Mouse (Mus musculus) brown adipose tissue, adult 24 weeks (tissue): ENCODE data around the gene Haus2. TPM values are rescaled to one million over a fixed set of nuclear protein-coding genes. Genes with fewer than 3 reads are reported as not detected.

Experiments used
- H3K27ac ChIP-seq: fragments of 200-500 bp; replicated peaks from 2 replicates; pipeline ENCODE4 v1.5.1; 2012; ENCODE audit warnings: low read depth, mild to moderate bottlenecking, low read length
- H3K4me1 ChIP-seq: fragments of 200-500 bp; 2 replicates; pipeline ENCODE4 v1.6.1; 2012; ENCODE audit warnings: low read length, mixed read lengths; ENCODE audit not compliant: control insufficient read depth, insufficient read depth, insufficient read length
- H3K4me3 ChIP-seq: fragments of 200-500 bp; 2 replicates; pipeline ENCODE4 v1.5.1; 2012; ENCODE audit warnings: low read depth, mild to moderate bottlenecking, low read length, moderate library complexity; ENCODE audit not compliant: insufficient read depth
- polyA plus RNA-seq: library from polyadenylated mRNA; stranded (reverse); fragments of >200 nt; gene quantifications from 2 replicates; pipeline ENCODE4 v1.2.4, GENCODE M21; 2012; ENCODE audit not compliant: missing spikeins, insufficient read depth, insufficient read length

Gene Haus2
- polyA plus RNA-seq, 1 experiment = 12.2 TPM

DNA sequence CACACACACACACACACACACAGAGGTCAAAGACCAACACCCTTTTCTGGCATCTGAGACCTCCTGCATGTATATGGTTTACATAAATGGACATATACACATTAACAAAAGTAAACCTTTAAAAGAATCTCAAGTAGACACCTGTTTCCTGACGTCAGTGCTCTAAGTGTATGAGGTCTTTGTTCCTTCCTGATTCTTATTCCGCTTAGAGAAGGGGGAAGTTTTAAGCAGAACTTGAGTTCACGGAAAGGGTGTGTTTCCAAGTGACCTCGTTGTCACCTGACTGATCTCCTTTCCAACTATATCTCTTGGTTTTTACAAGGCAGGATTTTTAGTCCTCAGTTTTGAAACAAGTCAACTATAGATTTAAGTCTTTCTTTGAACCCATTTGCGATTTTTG is 30.9 kb upstream of the Haus2 start:
- Histone ChIP-seq H3K27ac (peak overlapping the region; percentile 48; the same call in 1 of the 2 replicates), H3K4me3 (no peak overlapping the region), H3K4me1 (peaks cover 2% of the 10 kb centered on the region; the same call in 1 of the 2 replicates)

DNA sequence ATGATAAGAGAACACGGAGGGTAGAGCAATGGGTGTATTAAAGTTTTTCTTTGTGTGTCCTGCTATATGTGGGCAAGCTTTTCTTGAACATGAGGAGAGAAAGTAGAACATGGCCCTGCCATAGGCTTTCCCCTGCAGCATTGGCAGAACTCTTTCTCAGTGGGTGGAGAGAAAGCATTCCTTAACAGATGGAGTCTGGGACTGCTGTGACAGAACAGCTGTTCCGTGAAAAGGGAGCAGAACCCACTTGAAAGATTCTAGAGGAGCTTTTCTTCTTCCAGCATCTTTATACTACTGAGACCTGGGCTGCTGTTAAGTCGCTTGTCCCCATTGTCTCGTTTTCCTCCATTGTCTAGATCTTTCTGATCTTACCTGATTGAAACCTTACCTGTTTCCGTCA is 19.4 kb upstream of the Haus2 start:
- Histone ChIP-seq H3K4me1 (no peaks in the 10 kb centered on the region), H3K27ac (no peak overlapping the region), H3K4me3 (no peak overlapping the region)

DNA sequence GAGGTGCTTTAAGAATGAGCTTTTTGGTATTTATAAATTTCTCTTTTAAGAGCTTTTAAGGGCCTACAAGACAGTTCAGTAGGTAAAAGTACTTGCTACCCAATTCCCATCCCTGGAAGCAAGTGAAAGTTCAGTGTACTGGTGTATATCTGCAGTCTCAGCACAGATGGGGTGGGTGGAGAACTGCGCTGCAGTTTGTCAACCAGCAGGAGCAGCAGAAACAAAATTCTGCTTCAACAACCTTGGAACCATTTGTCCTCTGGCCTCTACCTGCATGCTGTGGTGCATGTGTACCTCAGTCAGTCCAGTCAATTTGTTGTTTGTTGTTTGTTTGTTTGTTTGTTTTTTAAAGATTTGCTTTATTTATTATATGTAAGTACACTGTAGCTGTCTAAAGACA is 17.0 kb upstream of the Haus2 start:
- Histone ChIP-seq H3K4me1 (no peaks in the 10 kb centered on the region), H3K27ac (no peak overlapping the region), H3K4me3 (no peak overlapping the region)

DNA sequence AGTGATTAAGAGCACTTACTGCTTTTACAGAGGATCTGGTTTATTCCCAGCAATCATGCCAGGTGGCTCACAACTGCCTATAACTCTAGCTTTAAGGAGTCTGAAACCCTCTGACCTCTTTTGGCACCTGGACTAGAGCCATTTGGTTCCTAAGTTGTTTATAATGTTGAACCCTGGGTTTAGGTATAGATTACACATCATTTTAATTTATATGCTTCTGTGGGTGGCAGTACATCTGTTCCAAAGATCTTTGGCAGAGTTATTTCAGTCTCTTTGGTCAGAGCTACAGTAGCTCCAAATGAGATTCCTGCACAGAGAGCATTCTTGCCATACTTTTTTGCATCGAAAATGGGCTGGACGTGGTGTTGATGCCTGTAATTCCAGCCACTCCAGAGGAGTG is 11.4 kb upstream of the Haus2 start:
- H3K27ac ChIP-seq = no peak overlapping the region
- no peak overlapping the region for H3K4me3 ChIP-seq
- H3K4me1 ChIP-seq = no peaks in the 10 kb centered on the region

DNA sequence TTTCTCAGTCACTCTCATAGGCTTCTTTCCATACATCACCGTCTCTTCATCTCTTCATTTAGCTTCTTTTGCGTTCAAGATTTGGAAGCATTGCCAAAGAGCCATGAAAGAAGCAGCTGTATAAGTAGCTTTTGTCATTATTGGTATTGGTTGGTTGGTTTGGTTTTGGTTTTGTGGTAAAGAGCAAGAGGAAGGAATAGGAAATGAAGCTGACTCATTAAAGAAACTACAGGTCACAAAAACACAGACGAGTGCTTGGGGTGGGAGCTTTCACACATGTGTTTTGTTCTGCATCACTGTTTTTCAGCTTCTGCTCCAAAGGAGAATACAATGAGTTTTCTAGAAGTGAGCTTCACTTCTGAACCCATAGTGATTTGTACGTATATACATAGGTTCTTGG is 9.7 kb upstream of the Haus2 start:
- no peaks in the 10 kb centered on the region for H3K4me1 ChIP-seq
- H3K27ac ChIP-seq = no peak overlapping the region
- no peak overlapping the region for H3K4me3 ChIP-seq

DNA sequence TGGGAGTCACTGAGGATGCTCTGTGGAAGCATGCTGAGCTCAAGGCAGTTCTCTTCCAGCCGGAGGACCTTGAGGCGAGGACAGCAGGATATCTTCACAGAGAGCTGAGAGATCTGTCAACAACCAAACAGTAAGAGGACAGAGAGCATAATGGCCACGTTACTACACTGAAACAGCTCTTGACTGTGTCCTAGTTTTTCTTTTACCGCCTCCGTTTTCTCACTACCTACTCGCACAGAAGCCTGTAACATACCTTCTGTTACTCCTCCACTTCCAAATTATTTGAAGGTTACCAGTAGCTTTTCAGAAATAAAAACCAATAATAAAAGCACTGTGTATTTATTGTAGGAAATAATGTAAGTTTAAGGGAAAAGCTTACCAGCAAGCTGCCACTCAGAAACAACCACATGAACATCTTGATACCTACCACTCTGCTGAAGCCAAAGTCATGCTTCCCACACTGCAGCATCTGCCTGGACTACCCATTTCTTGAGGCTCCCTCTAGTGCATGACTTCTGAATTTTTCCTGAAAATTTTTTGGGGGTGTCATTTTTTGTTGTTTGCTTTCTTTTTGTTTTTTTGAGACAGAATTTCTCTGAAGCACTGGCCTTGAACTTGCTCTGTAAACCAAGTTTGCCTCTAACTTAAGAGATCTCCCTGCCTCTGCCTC is 3.0 kb upstream of the Haus2 start:
- no peaks in the 10 kb centered on the region for H3K4me1 ChIP-seq
- H3K27ac ChIP-seq = no peak overlapping the region
- no peak overlapping the region for H3K4me3 ChIP-seq

DNA sequence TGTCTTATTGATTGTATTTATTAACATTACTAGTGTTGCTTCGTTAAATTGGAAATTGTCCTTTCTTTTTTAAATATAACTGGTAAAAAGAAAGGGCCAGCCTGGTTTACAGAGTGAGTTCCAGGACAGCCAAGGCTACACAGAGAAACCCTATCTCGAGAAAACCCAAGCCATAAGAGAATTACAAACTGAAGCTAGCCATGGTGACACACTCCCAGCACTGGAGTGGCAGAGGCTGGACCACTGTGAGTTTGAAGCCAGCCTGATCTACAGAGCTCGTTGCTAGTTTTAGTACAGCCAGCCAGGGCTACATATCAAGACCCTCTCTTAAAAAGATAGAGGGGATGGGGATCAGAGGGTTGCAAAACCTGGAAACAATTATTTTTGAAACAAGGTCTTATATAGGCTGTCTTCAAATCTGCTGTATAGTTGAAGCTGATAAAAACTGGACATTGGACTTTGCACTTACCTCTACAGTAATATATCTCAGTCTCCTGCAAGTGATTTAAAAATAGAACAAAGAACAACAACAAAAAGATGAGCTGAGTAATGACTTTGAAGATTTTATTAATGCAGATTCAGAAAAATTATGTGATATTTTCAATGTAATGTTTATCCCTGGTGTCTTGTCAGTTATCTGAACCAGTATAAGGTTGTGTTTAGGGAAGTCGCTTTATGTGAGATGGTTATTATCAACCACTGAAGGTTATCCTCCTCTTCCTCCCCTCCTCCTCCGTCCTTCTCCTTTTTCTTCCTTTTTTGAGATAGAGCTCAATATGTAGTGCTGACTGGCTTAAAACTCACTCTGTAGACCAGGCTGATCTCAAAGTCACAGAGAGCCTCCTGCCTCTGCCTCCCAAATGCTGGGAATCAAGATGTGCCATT is 7.3 kb downstream of the Haus2 start:
- Histone ChIP-seq H3K27ac (no peak overlapping the region), H3K4me1 (no peaks in the 10 kb centered on the region), H3K4me3 (no peak overlapping the region)

DNA sequence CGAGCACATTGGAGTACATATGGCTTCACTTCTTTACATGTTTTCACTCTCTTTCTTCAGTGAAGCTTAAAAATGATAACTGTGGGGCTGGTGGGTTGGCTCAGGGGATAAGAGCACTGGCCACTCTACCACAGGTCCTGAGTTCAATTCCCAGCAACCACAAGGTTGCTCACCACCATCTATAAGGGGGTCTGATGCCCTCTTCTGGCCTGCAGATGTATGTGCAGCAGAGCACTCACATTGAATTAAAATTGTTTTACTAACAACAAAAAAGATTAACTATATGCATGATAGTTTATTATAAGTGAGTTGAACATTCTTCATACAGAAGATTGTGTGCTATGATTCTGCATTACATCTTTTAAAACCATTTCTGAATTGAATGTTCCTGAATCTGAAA is 10.4 kb downstream of the Haus2 start:
- no peaks in the 10 kb centered on the region for H3K4me1 ChIP-seq
- no peak overlapping the region for H3K27ac ChIP-seq
- no peak overlapping the region for H3K4me3 ChIP-seq

DNA sequence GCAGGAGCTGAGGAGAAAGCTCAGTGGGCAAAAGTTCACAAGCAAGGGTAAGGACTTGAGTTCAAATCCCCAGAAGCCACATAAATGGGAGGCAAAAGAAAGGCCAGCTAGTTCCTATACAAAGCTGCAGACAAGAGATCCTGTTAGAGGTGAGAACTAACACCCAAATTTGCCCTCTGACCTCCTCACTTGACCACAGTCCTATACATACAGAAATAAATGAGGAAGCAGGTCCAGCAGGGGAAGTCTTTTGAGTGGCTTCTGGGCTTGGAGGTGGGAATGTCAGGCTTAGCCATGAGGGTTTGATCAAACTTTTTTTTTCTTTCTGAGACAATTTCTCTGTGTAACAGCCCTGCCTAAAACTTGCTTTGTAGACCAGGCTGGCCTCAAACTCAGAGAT is 13.7 kb downstream of the Haus2 start:
- Histone ChIP-seq H3K4me1 (no peaks in the 10 kb centered on the region), H3K27ac (no peak overlapping the region), H3K4me3 (no peak overlapping the region)

DNA sequence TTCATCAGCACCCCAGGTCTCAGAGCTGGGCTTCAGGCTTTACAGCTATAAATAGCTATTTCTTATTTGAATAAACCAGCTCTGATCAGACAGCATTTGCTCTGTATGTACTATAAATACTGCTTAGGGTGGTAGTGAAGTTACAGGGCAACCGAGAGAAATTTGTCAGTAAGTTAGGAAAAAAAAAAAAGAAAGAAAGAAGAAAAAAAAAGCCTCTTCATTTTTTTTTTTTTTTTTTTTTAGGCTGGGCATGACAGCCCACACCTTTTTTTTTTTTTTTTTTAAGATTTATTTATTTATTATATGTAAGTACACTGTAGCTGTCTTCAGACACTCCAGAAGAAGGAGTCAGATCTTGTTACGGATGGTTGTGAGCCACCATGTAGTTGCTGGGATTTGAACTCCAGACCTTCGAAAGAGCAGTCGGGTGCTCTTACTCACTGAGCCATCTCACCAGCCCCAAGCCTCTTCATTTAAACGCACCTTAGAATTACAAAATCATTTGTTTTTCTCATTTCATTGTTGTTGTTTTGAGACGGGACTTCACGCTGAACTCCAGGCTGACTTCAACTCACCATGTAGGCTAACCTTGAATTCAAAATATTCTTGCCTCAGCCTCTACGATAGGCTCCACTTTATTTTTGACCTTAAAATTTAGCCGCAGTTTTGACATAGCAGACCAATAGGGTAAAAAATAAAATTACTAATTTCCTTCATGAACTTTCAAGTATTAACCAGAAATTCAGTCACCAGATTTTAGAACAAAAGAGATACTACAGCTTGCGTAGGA is 19.1 kb downstream of the Haus2 start:
- Histone ChIP-seq H3K4me3 (peak overlapping the region; percentile 37), H3K4me1 (peaks cover 7% of the 10 kb centered on the region; the same call in 1 of the 2 replicates), H3K27ac (no peak overlapping the region)

DNA sequence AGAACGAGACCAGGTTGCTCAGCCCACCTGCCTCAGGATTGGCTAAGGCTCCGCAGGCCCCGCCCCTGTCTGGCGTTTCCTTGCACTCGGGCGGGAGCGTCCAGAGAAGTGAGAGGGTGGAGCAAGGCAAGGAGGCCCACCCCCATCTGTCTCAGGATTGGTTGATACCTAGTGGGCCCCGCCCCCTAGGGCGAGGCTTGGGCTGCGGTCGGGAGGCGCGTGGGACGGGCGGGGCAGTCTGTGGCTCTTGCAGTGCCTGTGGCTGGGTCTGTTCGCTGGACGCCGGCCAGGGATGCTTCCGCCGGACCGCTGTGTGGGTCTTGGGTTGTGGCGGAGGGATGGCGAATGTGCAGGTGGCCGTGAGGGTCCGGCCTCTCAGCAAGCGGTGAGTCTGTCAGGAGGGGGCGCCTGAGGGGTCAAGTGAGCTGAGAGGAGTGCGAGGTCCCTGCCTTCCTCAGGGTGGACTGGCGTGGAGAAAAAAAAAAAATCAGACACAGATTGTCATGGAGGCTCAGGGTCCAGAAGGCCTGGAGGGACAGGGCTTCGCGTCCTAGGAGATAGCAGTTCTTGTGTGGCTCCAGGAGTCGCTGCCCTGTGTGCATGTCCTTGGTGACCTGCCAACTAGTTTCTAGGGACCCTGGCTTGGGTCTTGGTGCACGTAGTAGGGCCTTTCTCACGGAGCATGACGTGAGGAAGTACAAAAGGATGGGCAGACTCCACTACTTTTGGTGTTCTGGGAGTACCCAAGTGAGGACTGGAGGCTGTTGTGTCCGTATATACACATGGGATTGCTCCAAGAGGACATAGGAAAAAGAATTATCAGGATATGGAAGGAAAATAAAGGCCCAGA is 19.9 kb downstream of the Haus2 start, which contains the start of gene Stard9:
TSS of gene Stard9 (plus strand) at position 236 of the 850 bp plus-strand sequence.
- peak within 1 kb of the TSS; percentile 33 for H3K27ac ChIP-seq

DNA sequence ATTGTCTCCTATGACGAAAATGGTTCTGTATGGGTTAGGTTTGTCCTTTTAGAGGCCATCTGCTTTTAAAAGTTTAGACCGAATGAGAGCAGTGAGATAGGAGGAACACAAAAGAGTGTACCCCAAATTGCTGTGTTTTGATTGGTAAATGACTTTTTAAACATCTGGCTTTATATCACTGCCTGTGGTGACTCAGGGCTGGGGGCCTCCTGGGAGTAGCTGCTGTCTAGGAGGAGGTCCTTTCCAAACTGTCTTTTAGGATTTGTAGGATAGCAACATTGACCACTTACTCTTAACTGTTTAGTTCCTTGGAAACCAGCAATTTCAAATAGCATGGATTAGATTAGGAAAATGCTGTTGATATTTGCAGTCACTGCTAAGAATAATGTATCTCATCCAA is 21.1 kb downstream of the Haus2 start:
- Histone ChIP-seq H3K4me1 (peaks cover 7% of the 10 kb centered on the region; the same call in 1 of the 2 replicates), H3K27ac (peak overlapping the region; percentile 33; the same call in 1 of the 2 replicates), H3K4me3 (peak overlapping the region; percentile 74)

More for the DNA sequence above, 19.9 kb downstream of the Haus2 start, which contains the start of gene Stard9:
- Histone ChIP-seq H3K4me3 (peak within 1 kb of the TSS; percentile 74), H3K4me1 (peaks cover 7% of the 10 kb centered on the region; the same call in 1 of the 2 replicates)

DNA sequence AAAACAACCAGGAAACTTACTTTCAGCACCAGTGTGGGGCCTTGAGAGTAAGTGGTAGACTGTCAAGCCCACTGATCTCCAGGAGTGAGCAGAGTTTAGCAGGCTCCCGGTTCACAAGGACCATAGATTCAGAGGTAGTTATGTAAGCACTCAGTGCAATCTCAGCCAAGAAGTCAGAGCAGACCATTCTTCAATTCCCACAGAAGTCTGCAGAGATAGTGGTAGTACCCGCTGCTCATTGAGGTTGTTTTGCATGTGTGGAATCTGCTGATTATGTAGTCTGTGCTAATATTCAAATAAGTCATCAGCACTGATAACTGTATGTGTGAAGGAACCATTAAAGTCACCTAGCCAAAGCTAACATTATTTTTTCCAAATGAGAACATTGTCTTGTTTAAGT is 21.5 kb downstream of the Haus2 start:
- H3K27ac ChIP-seq = no peak overlapping the region
- H3K4me3 ChIP-seq = peak overlapping the region; percentile 23; the same call in 1 of the 2 replicates
- H3K4me1 ChIP-seq = peaks cover 7% of the 10 kb centered on the region; the same call in 1 of the 2 replicates

DNA sequence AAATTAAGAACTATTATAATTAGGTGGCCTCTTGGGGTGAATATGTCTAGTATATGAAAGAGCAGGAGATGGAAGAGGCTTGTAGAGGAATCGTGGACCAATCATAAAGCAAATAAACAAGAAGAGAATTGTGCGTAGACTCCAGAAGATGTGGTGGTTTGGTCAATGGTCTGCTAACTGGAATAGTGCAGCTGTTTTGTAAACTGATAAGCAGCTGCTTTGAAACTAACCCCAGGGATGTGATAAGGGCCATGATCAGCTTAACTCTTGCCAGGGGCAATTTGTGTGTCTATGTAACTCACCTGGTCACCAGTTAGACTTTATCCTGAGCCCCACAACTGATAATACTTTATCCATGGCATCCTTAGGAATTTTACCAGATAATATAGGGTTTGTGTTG is 22.3 kb downstream of the Haus2 start:
- Histone ChIP-seq H3K4me1 (peaks cover 7% of the 10 kb centered on the region; the same call in 1 of the 2 replicates), H3K27ac (peak overlapping the region; percentile 36)

More for the DNA sequence above, 22.3 kb downstream of the Haus2 start:
- H3K4me3 ChIP-seq = no peak overlapping the region
